Mouse (Mus musculus) MEL (cell line): ENCODE measurements around the gene Timm50. TPM values are rescaled to one million over a fixed set of nuclear protein-coding genes. Genes with fewer than 3 reads are reported as not detected.

ENCODE experiments used
- DNase-seq: peaks from one replicate; pipeline ENCODE4 v3.0.0; 2011; ENCODE audit warnings: low read depth, low spot score
- H3K27ac ChIP-seq: 2 replicates; pipeline ENCODE4 v1.5.1; 2012; ENCODE audit warnings: low read depth, mild to moderate bottlenecking, control low read depth, low read length, moderate library complexity; ENCODE audit not compliant: control insufficient read depth
- H3K27me3 ChIP-seq, 2 experiments: fragments of 150-350 bp in 1 of 2; sonication (generic) in 1 of 2; 2 replicates each; pipeline ENCODE4 v1.6.1; 2012; ENCODE audit warnings: low read length in 2 of 2, mild to moderate bottlenecking in 2 of 2, improper control_type of control experiment in 1 of 2, moderate library complexity in 1 of 2; ENCODE audit not compliant: insufficient read depth in 2 of 2, control insufficient read depth in 1 of 2
- H3K36me3 ChIP-seq, 2 experiments: 2 replicates each; pipeline ENCODE4 v1.6.1; 2012 to 2014; ENCODE audit warnings: low read length in 2 of 2, improper control_type of control experiment in 1 of 2, inconsistent platforms in 1 of 2, mild to moderate bottlenecking in 1 of 2; ENCODE audit not compliant: insufficient read depth in 2 of 2, control insufficient read depth in 1 of 2
- H3K4me1 ChIP-seq, 2 experiments: fragments of 150-350 bp in 1 of 2; sonication (generic) in 1 of 2; 2 replicates each; pipeline ENCODE4 v1.6.1; 2012; ENCODE audit warnings: low read length in 2 of 2, improper control_type of control experiment in 1 of 2, mild to moderate bottlenecking in 1 of 2; ENCODE audit not compliant: insufficient read depth in 2 of 2, control insufficient read depth in 1 of 2
- H3K4me3 ChIP-seq, 2 experiments: fragments of 150-350 bp in 1 of 2; sonication (generic) in 1 of 2; 2 replicates each; pipeline ENCODE4 v1.5.1; 2012; ENCODE audit warnings: low read depth in 2 of 2, low read length in 2 of 2, mild to moderate bottlenecking in 2 of 2, moderate library complexity in 2 of 2, control low read depth in 1 of 2, improper control_type of control experiment in 1 of 2; ENCODE audit not compliant: control insufficient read depth in 1 of 2, insufficient read depth in 1 of 2
- H3K79me2 ChIP-seq: 2 replicates; pipeline ENCODE4 v1.6.1; 2012; ENCODE audit warnings: mild to moderate bottlenecking, low read length, moderate library complexity; ENCODE audit not compliant: control insufficient read depth, poor library complexity, insufficient read depth
- H3K9ac ChIP-seq: 2 replicates; pipeline ENCODE4 v1.6.1; 2012; ENCODE audit warnings: low read depth, mild to moderate bottlenecking, control low read depth, low read length, moderate library complexity; ENCODE audit not compliant: control insufficient read depth, poor library complexity, severe bottlenecking
- H3K9me3 ChIP-seq: fragments of 150-350 bp; sonication (generic); replicated peaks from 2 replicates; pipeline ENCODE4 v1.6.1; 2012; ENCODE audit warnings: mild to moderate bottlenecking, low read length, improper control_type of control experiment, moderate library complexity; ENCODE audit not compliant: insufficient read depth
- BHLHE40 ChIP-seq: IDR thresholded peaks from 2 replicates; pipeline ENCODE4 v1.6.1; 2012; ENCODE audit warnings: low read depth, mild to moderate bottlenecking, inconsistent platforms, low read length, improper control_type of control experiment, borderline replicate concordance
- CHD1 ChIP-seq: IDR thresholded peaks from 2 replicates; pipeline ENCODE4 v1.6.1; 2012; ENCODE audit warnings: low read depth, mild to moderate bottlenecking, inconsistent platforms, low read length, improper control_type of control experiment
- CTCF ChIP-seq, 3 experiments: IDR thresholded peaks in 2 of 3; conservative IDR thresholded peaks in 1 of 3; 2 replicates each; pipeline ENCODE4 v1.5.1; 2011 to 2012; ENCODE audit warnings: low read length in 3 of 3, low read depth in 2 of 3, mild to moderate bottlenecking in 2 of 3, improper control_type of control experiment in 1 of 3, inconsistent platforms in 1 of 3, mixed read lengths in 1 of 3, moderate library complexity in 1 of 3; ENCODE audit not compliant: control insufficient read depth in 1 of 3, insufficient read depth in 1 of 3, poor library complexity in 1 of 3, severe bottlenecking in 1 of 3
- ELF1 ChIP-seq: IDR thresholded peaks from 2 replicates; pipeline ENCODE4 v1.6.1; 2014; ENCODE audit warnings: low read depth, mild to moderate bottlenecking, inconsistent platforms, low read length, improper control_type of control experiment, moderate library complexity
- EP300 ChIP-seq, 2 experiments: IDR thresholded peaks; 2 replicates each; pipeline ENCODE4 v1.6.1; 2011; ENCODE audit warnings: improper control_type of control experiment in 2 of 2, low read length in 2 of 2, low read depth in 1 of 2, mild to moderate bottlenecking in 1 of 2
- GABPA ChIP-seq: IDR thresholded peaks from 2 replicates; pipeline ENCODE4 v1.6.1; 2012; ENCODE audit warnings: low read depth, mild to moderate bottlenecking, inconsistent platforms, low read length, improper control_type of control experiment, moderate library complexity
- JUND ChIP-seq: IDR thresholded peaks from 2 replicates; pipeline ENCODE4 v1.6.1; 2011; ENCODE audit warnings: low read depth, mild to moderate bottlenecking, improper control_type of control experiment, low read length
- KAT2A ChIP-seq: conservative IDR thresholded peaks from 2 replicates; pipeline ENCODE4 v1.6.1; 2012; ENCODE audit warnings: low read depth, low read length, improper control_type of control experiment, inconsistent platforms
- MAFK ChIP-seq: IDR thresholded peaks from 2 replicates; pipeline ENCODE4 v1.6.1; 2011; ENCODE audit warnings: low read depth, mild to moderate bottlenecking, low read length, improper control_type of control experiment, borderline replicate concordance
- MAX ChIP-seq: IDR thresholded peaks from 2 replicates; pipeline ENCODE4 v1.6.1; 2011; ENCODE audit warnings: low read length, improper control_type of control experiment
- MEF2A ChIP-seq: IDR thresholded peaks from 2 replicates; pipeline ENCODE4 v1.6.1; 2014; ENCODE audit warnings: low read depth, mild to moderate bottlenecking, inconsistent platforms, low read length, improper control_type of control experiment; ENCODE audit not compliant: poor library complexity, insufficient replicate concordance, severe bottlenecking; ENCODE audit errors: extremely low read depth
- MYC ChIP-seq: IDR thresholded peaks from 2 replicates; pipeline ENCODE4 v1.6.1; 2011; ENCODE audit warnings: low read depth, mild to moderate bottlenecking, low read length, improper control_type of control experiment, moderate library complexity
- NRF1 ChIP-seq: IDR thresholded peaks from 2 replicates; pipeline ENCODE4 v1.6.1; 2014; ENCODE audit warnings: low read depth, mild to moderate bottlenecking, inconsistent platforms, low read length, improper control_type of control experiment, moderate library complexity; ENCODE audit not compliant: poor library complexity, insufficient read depth, severe bottlenecking
- POLR2AphosphoS5 ChIP-seq: IDR thresholded peaks from 2 replicates; pipeline ENCODE4 v1.6.1; 2012; ENCODE audit warnings: low read depth, borderline replicate concordance, mild to moderate bottlenecking, inconsistent platforms, low read length, moderate library complexity, mixed read lengths
- SIN3A ChIP-seq: IDR thresholded peaks from 2 replicates; pipeline ENCODE4 v1.6.1; 2012; ENCODE audit warnings: low read length, improper control_type of control experiment, inconsistent platforms
- SMC3 ChIP-seq: IDR thresholded peaks from 2 replicates; pipeline ENCODE4 v1.6.1; 2011; ENCODE audit warnings: low read depth, low read length, improper control_type of control experiment
- TAL1 ChIP-seq: IDR thresholded peaks from 2 replicates; pipeline ENCODE4 v1.6.1; 2012; ENCODE audit warnings: mild to moderate bottlenecking, inconsistent platforms, low read length, moderate library complexity, mixed read lengths
- UBTF ChIP-seq: IDR thresholded peaks from 2 replicates; pipeline ENCODE4 v1.6.1; 2012; ENCODE audit warnings: low read depth, mild to moderate bottlenecking, inconsistent platforms, low read length, improper control_type of control experiment, moderate library complexity, borderline replicate concordance; ENCODE audit not compliant: insufficient read depth
- USF2 ChIP-seq, 2 experiments: IDR thresholded peaks; 2 replicates each; pipeline ENCODE4 v1.6.1; 2011 to 2012; ENCODE audit warnings: improper control_type of control experiment in 2 of 2, low read length in 2 of 2, borderline replicate concordance in 1 of 2, inconsistent platforms in 1 of 2, low read depth in 1 of 2, mild to moderate bottlenecking in 1 of 2; ENCODE audit not compliant: insufficient read depth in 1 of 2
- ZKSCAN1 ChIP-seq: IDR thresholded peaks from 2 replicates; pipeline ENCODE4 v1.6.1; 2012; ENCODE audit warnings: low read depth, mild to moderate bottlenecking, inconsistent platforms, low read length, improper control_type of control experiment, moderate library complexity
- ZMIZ1 ChIP-seq: IDR thresholded peaks from 2 replicates; pipeline ENCODE4 v1.6.1; 2012; ENCODE audit warnings: low read depth, mild to moderate bottlenecking, inconsistent platforms, low read length, improper control_type of control experiment, moderate library complexity
- ZNF384 ChIP-seq: IDR thresholded peaks from 2 replicates; pipeline ENCODE4 v1.6.1; 2012; ENCODE audit warnings: low read depth, mild to moderate bottlenecking, inconsistent platforms, low read length, improper control_type of control experiment
- polyA plus RNA-seq, 2 experiments: library from polyadenylated mRNA; stranded (reverse) in 1 of 2; unstranded in 1 of 2; fragments of >175 nt in 1 of 2; fragments of >200 nt in 1 of 2; gene quantifications; 2 replicates each; pipeline versions ENCODE4 v1.2.1 to v1.2.4; 2012; ENCODE audit warnings: low replicate concordance in 2 of 2, low read depth in 1 of 2; ENCODE audit not compliant: insufficient read length in 2 of 2, insufficient read depth in 1 of 2, missing spikeins in 1 of 2
- total RNA-seq: library from RNA; depleted of rRNA; stranded (reverse); fragments of 300-350 nt; gene quantifications from 2 replicates; pipeline ENCODE4 v1.2.3, GENCODE M21; 2012

Gene Timm50
- total and polyA plus RNA-seq, 3 experiments: 167 to 216 TPM; not detected in 1

GRCm38 (mm10) chr7:28353267-28353666, 41.4 kb upstream of the Timm50 start:
- peaks cover 2 to 25% of the 10 kb centered on the region in 2 experiments; a peak in 3 of 4 replicates for H3K4me1 ChIP-seq
- peaks cover 11 to 24% of the 10 kb centered on the region in 2 experiments for H3K36me3 ChIP-seq
- H3K79me2 ChIP-seq: peaks cover 20% of the 10 kb centered on the region
- 0 out of 2 replicates have a peak, but pooled peaks have one; percentile 0 for TF ChIP-seq MYC
- no peak for TF ChIP-seq ZKSCAN1
- TF ChIP-seq TAL1: no peak
- no peak for TF ChIP-seq MAFK
- H3K9me3 ChIP-seq: no peaks in the 10 kb centered on the region
- H3K9ac ChIP-seq: no peak overlapping the region
- no peak overlapping the region for H3K4me3 ChIP-seq
- H3K27me3 ChIP-seq: no peaks in the 10 kb centered on the region
- H3K27ac ChIP-seq: no peak overlapping the region
- peak; percentile 58 for DNase-seq

DNA sequence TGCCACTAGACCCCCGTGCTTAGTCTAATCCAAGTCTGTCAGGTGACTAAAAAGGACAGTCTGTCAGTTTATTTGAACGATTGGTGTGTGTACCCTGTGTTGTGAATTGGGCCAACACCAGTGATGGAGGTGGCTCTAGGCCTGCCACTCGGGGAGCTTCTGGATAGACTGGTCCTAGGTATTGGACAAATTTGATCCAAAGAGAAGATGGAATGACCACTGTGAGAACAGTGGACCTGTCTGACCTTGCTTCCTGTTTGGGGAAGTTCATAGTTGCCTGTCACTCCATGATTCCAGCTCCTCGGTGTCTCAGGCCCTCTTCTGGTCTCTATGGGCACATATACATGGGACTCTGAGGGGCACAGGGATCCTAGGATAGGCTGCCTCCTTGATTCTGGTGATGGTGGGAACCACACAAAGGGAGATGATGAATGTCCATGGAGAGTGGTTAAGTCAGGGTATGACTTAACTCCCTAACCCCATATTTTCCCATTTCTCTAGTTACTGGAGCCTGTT, 39.9 kb upstream of the Timm50 start:
- peak overlapping the region; percentile 74 to 87 for H3K4me3 ChIP-seq
- H3K4me1 ChIP-seq: peaks cover 2 to 22% of the 10 kb centered on the region in 2 experiments; a peak in 3 of 4 replicates
- H3K36me3 ChIP-seq: peaks cover 11 to 24% of the 10 kb centered on the region in 2 experiments
- H3K27me3 ChIP-seq: no peaks in the 10 kb centered on the region
- H3K27ac ChIP-seq: peak overlapping the region; percentile 63
- no peaks in the 10 kb centered on the region for H3K9me3 ChIP-seq
- H3K9ac ChIP-seq: peak overlapping the region; percentile 78
- peaks cover 20% of the 10 kb centered on the region for H3K79me2 ChIP-seq
- TF ChIP-seq MYC (no peak), SIN3A (peak; percentile 39; the same call in 1 of the 2 replicates)
- DNase-seq: peak; percentile 59

GRCm38 (mm10) chr7:28350155-28350883, 38.4 kb upstream of the Timm50 start, which contains the start of gene Rps16:
TSS of gene Rps16 (plus strand) at chr7:28350652.
- H3K4me1 ChIP-seq: peaks cover 2 to 20% of the 10 kb centered on the region in 2 experiments; a peak in 3 of 4 replicates
- H3K27me3 ChIP-seq: no peaks in the 10 kb centered on the region
- H3K4me3 ChIP-seq: peak within 1 kb of the TSS; percentile 76 to 88
- DNase-seq: peak; percentile 97
- H3K79me2 ChIP-seq: peaks cover 20% of the 10 kb centered on the region
- H3K27ac ChIP-seq: peak within 1 kb of the TSS; percentile 63
- H3K9ac ChIP-seq: peak within 1 kb of the TSS; percentile 81
- no peaks in the 10 kb centered on the region for H3K9me3 ChIP-seq
- peaks cover 11 to 24% of the 10 kb centered on the region in 2 experiments for H3K36me3 ChIP-seq
- TF ChIP-seq ZNF384 (no peak), UBTF (no peak), CTCF (IDR thresholded peaks at IDR 0.05 in 2 of 3, conservative IDR thresholded peaks at IDR 0.05 in 1 of 3; ENCODE audit: control insufficient read depth in 1 of 3, insufficient read depth in 1 of 3, low read depth in 2 of 3, low read length in 3 of 3, poor library complexity in 1 of 3, severe bottlenecking in 1 of 3) (no peak), NRF1 (peak; percentile 86), JUND (no peak), EP300 (IDR thresholded peaks at IDR 0.05; ENCODE audit: low read depth in 1 of 2, low read length in 2 of 2) (no peak), TAL1 (no peak), USF2 (IDR thresholded peaks at IDR 0.05; ENCODE audit: borderline replicate concordance in 1 of 2, insufficient read depth in 1 of 2, low read depth in 1 of 2, low read length in 2 of 2) (no peak), MEF2A (no peak), KAT2A (peak; percentile 92), MAX (peak; percentile 64), POLR2AphosphoS5 (no peak), GABPA (no peak), ELF1 (peak; percentile 94), SMC3 (no peak), BHLHE40 (no peak), CHD1 (no peak), ZMIZ1 (peak; percentile 74; the same call in 1 of the 2 replicates)
